Mouse (Mus musculus) liver, embryonic 11.5 days (tissue): ENCODE measurements around the gene Med17. TPM values are rescaled to one million over a fixed set of nuclear protein-coding genes. Genes with fewer than 3 reads are reported as not detected.
A peak's percentile ranks its signal among the peaks of the same experiment; 100 is the strongest.

Experiments
- microRNA-seq: library from miRNA; unstranded; fragments of <30 nt; microRNA quantifications from one replicate; pipeline ENCODE4, GENCODE M21; 2017; ENCODE audit warnings: borderline number of aligned reads
- polyA plus RNA-seq: library from polyadenylated mRNA; unstranded; fragments of >200 nt; fragmentation: Nextera tagmentation; extraction: Ambion mirVana; gene quantifications from 2 replicates; pipeline ENCODE4 v1.2.1, GENCODE M21; 2014

Med17 gene
- polyA plus RNA-seq, 1 experiment from 2014 or later = 41.9 TPM

Small RNA genes within 50 kb of the gene (microRNA-seq; reads per million reads assigned to microRNA genes)
- gene Gm49349 = 1.4 reads per million
- 4.2 reads per million, percentile 9 among the genes with 10 or more reads in this experiment for gene mmu-mir-7650

Other genes starting within 250 kb of the Med17 start
- gene Panx1, start 234.5 kb downstream of the Med17 start, polyA plus RNA-seq = 24.0 and 24.8 TPM in 2 replicates
- gene Hephl1, start 167.8 kb downstream of the Med17 start, polyA plus RNA-seq = not detected in 2 replicates
- gene Vstm5, start 40.9 kb downstream of the Med17 start, polyA plus RNA-seq = 0.84 and 1.4 TPM in 2 replicates
- gene Taf1d, start 26.3 kb upstream of the Med17 start, polyA plus RNA-seq = 95.1 and 110 TPM in 2 replicates
- gene 4931406C07Rik, start 26.5 kb upstream of the Med17 start, polyA plus RNA-seq = 4.2 and 4.5 TPM in 2 replicates
- 23.5 and 24.5 TPM in 2 replicates for gene Cep295, start 77.9 kb upstream of the Med17 start, polyA plus RNA-seq
- gene Smco4, start 213.5 kb upstream of the Med17 start, polyA plus RNA-seq = 4.5 and 6.6 TPM in 2 replicates